Mouse (Mus musculus): Measurements from ENCODE around the gene Srebf2. TPM values are rescaled to one million over a fixed set of nuclear protein-coding genes. Genes with fewer than 3 reads are reported as not detected.
"Not testable (repeated sequence)": the region's sequence is repeated elsewhere in the genome, so short reads cannot be mapped to it uniquely, and the experiment has no call there.

Srebf2 gene
- polyA plus RNA-seq (2015; fragmentation: Nextera tagmentation; extraction: Ambion mirVana) = 168 and 173 TPM in 2 replicates

GRCm38 (mm10) chr15:82146770-82147610, at the start of gene Srebf2:
Srebf2 (plus strand) TSS chr15:82147181.
- H3K4me1 ChIP-seq = peaks cover 31% of the 10 kb centered on the region
- H3K27me3 ChIP-seq = no peaks in the 10 kb centered on the region
- H3K9me3 ChIP-seq = no peaks in the 10 kb centered on the region
- peak within 1 kb of the TSS; percentile 96 for H3K27ac ChIP-seq
- peak; percentile 97 for ATAC-seq (ENCODE audit: low FRiP score, low read depth)
- H3K36me3 ChIP-seq = peaks cover 7% of the 10 kb centered on the region
- peak within 1 kb of the TSS; percentile 91 for H3K9ac ChIP-seq
- H3K4me2 ChIP-seq (replicated peaks) = peak within 1 kb of the TSS; percentile 78
- under 1% methylated on average over 69 of the region's 79 CpGs for WGBS
- H3K4me3 ChIP-seq = peak within 1 kb of the TSS; percentile 87

DNA sequence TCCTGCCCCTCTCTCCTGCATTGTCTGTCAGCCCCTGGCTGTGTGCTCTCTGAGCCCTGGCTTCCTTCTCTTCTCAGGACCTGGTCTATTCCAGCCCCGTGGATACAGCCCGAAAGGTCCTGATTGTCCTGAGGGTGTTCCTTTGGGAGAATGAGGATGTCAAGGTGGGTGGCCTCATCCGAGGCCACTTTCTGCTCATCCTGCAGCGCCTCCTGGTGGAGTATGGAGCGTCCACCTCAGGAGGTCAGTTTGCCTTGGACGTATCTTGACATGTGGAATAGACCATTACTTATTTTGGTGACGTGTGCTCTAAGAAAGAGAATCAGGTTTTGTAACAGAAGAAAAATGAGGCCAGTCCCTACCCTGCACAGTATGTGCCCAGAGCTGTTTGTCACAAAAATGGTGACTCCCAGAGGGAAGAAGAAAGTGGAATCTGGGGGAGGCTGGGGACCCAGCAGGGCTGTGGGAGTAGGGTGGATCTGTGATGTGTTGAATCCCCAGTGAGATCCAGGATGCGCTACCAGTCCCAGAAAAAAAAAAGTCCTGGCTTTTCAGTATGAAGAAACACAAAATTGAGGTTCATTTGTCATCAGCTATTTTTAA, 39.9 kb upstream of the Srebf2 start:
- 20% methylated on average over 8 of the region's 8 CpGs for WGBS
- Histone ChIP-seq H3K9me3 (no peaks in the 10 kb centered on the region), H3K36me3 (no peaks in the 10 kb centered on the region), H3K4me3 (no peak overlapping the region), H3K9ac (no peak overlapping the region), H3K27me3 (peaks cover 6% of the 10 kb centered on the region; the same call in 1 of the 2 replicates), H3K4me1 (0 out of 2 replicates have a peak, but pooled peaks cover 2% of the 10 kb centered on the region), H3K27ac (no peak overlapping the region), H3K4me2 (replicated peaks) (no peak overlapping the region)
- no peak for ATAC-seq (ENCODE audit: low FRiP score, low read depth)

DNA sequence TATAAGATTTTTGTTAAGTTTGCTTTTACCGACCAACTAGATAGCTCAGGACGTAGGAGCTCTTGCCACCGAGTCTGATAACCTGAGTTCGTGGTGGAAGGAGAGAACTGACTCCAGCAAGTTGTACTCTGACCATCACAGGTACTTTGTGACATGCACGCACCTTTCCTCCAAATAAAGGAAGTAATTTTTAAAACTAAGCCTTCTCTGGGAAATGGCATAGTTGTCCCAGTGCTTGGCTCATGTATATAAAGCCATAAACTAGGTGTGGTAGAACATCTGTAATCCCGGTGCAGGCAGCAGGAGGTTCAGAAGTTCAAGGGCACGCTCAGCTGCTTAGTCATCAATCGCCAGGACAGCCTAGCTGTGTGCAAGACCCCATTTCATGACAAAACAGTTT, 26.4 kb upstream of the Srebf2 start:
- 72% methylated on average over 8 of the region's 8 CpGs for WGBS
- H3K27ac ChIP-seq = no peak overlapping the region
- no peak for ATAC-seq (ENCODE audit: low FRiP score, low read depth)

DNA sequence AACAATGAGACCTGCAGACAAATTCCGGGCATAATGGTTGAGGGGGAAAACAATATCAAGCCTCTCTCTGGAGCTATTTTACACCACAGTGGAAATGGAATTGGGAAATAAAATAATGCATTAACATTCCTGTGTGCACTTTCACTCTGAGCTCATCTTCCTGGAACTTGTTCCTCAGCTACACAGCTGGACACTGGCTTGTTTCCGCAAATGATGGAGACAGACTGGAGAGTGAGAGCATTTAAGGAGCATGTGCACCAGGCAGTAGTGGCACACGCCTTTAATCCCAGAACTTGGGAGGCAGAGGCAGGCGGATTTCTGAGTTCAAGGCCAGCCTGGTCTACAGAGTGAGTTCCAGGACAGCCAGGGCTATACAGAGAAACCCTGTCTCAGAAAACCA, 20.3 kb upstream of the Srebf2 start:
- Histone ChIP-seq H3K4me1 (peaks cover 16% of the 10 kb centered on the region), H3K4me2 (replicated peaks) (peak overlapping the region; percentile 88; the same call in 1 of the 2 replicates)
- H3K27me3 ChIP-seq; H3K27ac ChIP-seq; H3K4me3 ChIP-seq; ATAC-seq (ENCODE audit: low FRiP score, low read depth); H3K36me3 ChIP-seq; H3K9ac ChIP-seq; H3K9me3 ChIP-seq: not testable (repeated sequence)
- 72% methylated on average over 4 of the region's 4 CpGs for WGBS

More for the DNA sequence above, 26.4 kb upstream of the Srebf2 start:
- Histone ChIP-seq H3K4me3 (no peak overlapping the region), H3K9me3 (no peaks in the 10 kb centered on the region), H3K4me2 (replicated peaks) (no peak overlapping the region), H3K36me3 (no peaks in the 10 kb centered on the region), H3K4me1 (no peaks in the 10 kb centered on the region), H3K9ac (no peak overlapping the region), H3K27me3 (peaks cover 6% of the 10 kb centered on the region; the same call in 1 of the 2 replicates)

GRCm38 (mm10) chr15:82127426-82128374, 19.3 kb upstream of the Srebf2 start, which contains the start of gene Ccdc134:
Ccdc134 (plus strand) TSS chr15:82127922.
- Histone ChIP-seq H3K27me3 (no peaks in the 10 kb centered on the region; the same call in 1 of the 2 replicates), H3K4me1 (peaks cover 16% of the 10 kb centered on the region), H3K9ac (peak within 1 kb of the TSS; percentile 81), H3K4me3 (peak within 1 kb of the TSS; percentile 78), H3K4me2 (replicated peaks) (peak within 1 kb of the TSS; percentile 88), H3K9me3 (no peaks in the 10 kb centered on the region), H3K36me3 (peaks cover 16% of the 10 kb centered on the region; the same call in 1 of the 2 replicates), H3K27ac (peak within 1 kb of the TSS; percentile 59)
- ATAC-seq (ENCODE audit: low FRiP score, low read depth) = peak; percentile 98
- under 1% methylated on average over 74 of the region's 74 CpGs for WGBS

GRCm38 (mm10) chr15:82128398-82128797, 18.6 kb upstream of the Srebf2 start:
- Histone ChIP-seq H3K36me3 (peaks cover 20% of the 10 kb centered on the region), H3K4me2 (replicated peaks) (peak overlapping the region; percentile 88), H3K4me1 (peaks cover 16% of the 10 kb centered on the region), H3K27me3 (no peaks in the 10 kb centered on the region; the same call in 1 of the 2 replicates), H3K27ac (peak overlapping the region; percentile 59; the same call in 1 of the 2 replicates), H3K4me3 (peak overlapping the region; percentile 78), H3K9me3 (no peaks in the 10 kb centered on the region), H3K9ac (peak overlapping the region; percentile 81)
- ATAC-seq (ENCODE audit: low FRiP score, low read depth) = 0 out of 2 replicates have a peak, but pooled peaks have one; percentile 3
- under 1% methylated on average over 5 of the region's 5 CpGs for WGBS

GRCm38 (mm10) chr15:82130599-82130998, 16.4 kb upstream of the Srebf2 start:
- no peak overlapping the region for H3K27ac ChIP-seq
- no peak overlapping the region for H3K9ac ChIP-seq
- peaks cover 24% of the 10 kb centered on the region for H3K36me3 ChIP-seq
- peaks cover 16% of the 10 kb centered on the region for H3K4me1 ChIP-seq
- WGBS = 65% methylated on average over 7 of the region's 7 CpGs
- ATAC-seq (ENCODE audit: low FRiP score, low read depth) = no peak
- no peak overlapping the region for H3K4me3 ChIP-seq
- H3K4me2 ChIP-seq (replicated peaks) = no peak overlapping the region
- no peaks in the 10 kb centered on the region for H3K9me3 ChIP-seq
- no peaks in the 10 kb centered on the region for H3K27me3 ChIP-seq

DNA sequence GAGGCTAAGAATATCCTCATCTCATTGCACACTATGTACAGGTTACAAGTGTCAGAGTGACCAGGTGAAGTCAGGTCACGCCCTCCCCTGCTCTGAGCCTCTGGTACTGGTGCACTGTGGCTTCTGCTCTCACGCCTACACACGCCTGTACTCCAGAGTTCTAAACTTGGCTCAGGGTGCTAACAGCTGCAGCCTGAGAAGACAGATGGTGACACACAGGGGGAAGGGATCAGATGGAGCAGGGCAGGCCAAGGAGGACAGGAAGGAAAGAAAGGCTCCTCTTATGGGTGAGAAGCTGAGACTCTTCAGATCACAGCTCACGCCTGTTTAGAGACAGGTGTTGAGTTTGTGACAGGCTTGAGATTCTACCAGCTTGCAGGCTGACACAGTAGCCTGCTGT, 11.6 kb upstream of the Srebf2 start:
- no peaks in the 10 kb centered on the region for H3K9me3 ChIP-seq
- peaks cover 32% of the 10 kb centered on the region for H3K36me3 ChIP-seq
- H3K4me1 ChIP-seq = no peaks in the 10 kb centered on the region
- H3K4me3 ChIP-seq = no peak overlapping the region
- WGBS = 89% methylated on average over 4 of the region's 4 CpGs
- ATAC-seq (ENCODE audit: low FRiP score, low read depth) = peak; percentile 74
- H3K9ac ChIP-seq = no peak overlapping the region
- no peak overlapping the region for H3K4me2 ChIP-seq (replicated peaks)
- H3K27me3 ChIP-seq = no peaks in the 10 kb centered on the region
- H3K27ac ChIP-seq = no peak overlapping the region

DNA sequence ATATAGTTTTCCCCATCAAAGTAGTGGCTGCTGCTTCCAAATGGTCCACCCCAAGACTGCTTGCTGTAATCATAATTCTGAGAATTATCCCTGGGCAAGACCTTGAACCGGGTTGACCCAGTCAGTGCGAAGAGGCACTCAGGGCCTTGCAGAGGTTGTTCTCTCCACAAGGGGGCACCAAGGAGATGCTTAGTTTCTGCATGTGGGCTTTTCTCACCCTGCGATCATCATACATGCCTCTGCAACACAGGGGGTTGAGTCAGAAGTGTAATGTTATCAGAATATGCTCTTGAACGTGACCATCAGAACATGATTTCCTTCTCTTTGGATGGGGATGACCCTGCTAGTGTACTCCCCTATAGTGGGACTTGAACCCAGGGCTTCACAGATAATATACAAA, 8.4 kb upstream of the Srebf2 start:
- H3K4me1 ChIP-seq = no peaks in the 10 kb centered on the region
- H3K27ac ChIP-seq = no peak overlapping the region
- H3K9me3 ChIP-seq = no peaks in the 10 kb centered on the region
- H3K9ac ChIP-seq = no peak overlapping the region
- whole genome bisulfite sequencing = 65% methylated on average over 4 of the region's 4 CpGs
- no peaks in the 10 kb centered on the region for H3K27me3 ChIP-seq
- H3K4me2 ChIP-seq (replicated peaks) = no peak overlapping the region
- no peak for ATAC-seq (ENCODE audit: low FRiP score, low read depth)
- H3K4me3 ChIP-seq = no peak overlapping the region
- peaks cover 29% of the 10 kb centered on the region for H3K36me3 ChIP-seq

- Histone ChIP-seq H3K36me3 (peaks cover 27% of the 10 kb centered on the region), H3K4me2 (replicated peaks) (no peak overlapping the region), H3K27me3 (no peaks in the 10 kb centered on the region), H3K9ac (no peak overlapping the region), H3K4me3 (no peak overlapping the region), H3K4me1 (no peaks in the 10 kb centered on the region), H3K27ac (no peak overlapping the region), H3K9me3 (no peaks in the 10 kb centered on the region)
- 88% methylated on average over 8 of the region's 8 CpGs for WGBS
- no peak for ATAC-seq (ENCODE audit: low FRiP score, low read depth)
Observed at GRCm38 (mm10) chr15:82139196-82139595, 7.8 kb upstream of the Srebf2 start.

DNA sequence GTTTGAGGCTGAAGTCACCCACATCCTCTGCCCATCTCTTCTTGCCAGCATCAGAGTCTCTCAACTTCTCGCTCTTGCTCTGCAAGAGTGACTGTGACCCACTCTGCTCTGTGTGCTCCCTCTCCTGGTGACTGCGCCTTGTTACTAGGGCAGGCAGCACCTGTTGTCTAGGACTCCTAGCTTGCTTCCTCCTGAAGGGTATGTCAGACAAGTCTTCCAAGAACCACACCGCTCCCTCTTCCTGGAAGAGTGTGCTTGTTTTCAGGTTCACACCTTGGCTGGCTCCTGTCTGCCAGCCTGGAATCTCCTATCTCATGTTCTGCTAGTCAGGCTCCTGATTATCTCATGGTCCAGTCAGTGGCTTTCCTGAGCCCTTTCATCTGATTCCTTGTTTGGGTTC, 6.6 kb upstream of the Srebf2 start:
- H3K27me3 ChIP-seq = no peaks in the 10 kb centered on the region
- no peak overlapping the region for H3K4me3 ChIP-seq
- peaks cover 27% of the 10 kb centered on the region for H3K36me3 ChIP-seq
- H3K9ac ChIP-seq = no peak overlapping the region; the same call in 1 of the 2 replicates
- no peaks in the 10 kb centered on the region for H3K9me3 ChIP-seq
- H3K4me2 ChIP-seq (replicated peaks) = no peak overlapping the region
- peaks cover 1% of the 10 kb centered on the region for H3K4me1 ChIP-seq
- no peak overlapping the region for H3K27ac ChIP-seq
- no peak for ATAC-seq (ENCODE audit: low FRiP score, low read depth)
- WGBS = 87% methylated on average over 3 of the region's 3 CpGs

All from limb, embryonic 13.5 days (tissue).